Comparison of ENCODE assay signal across 9 mouse cellular contexts in the genomic region with DNA sequence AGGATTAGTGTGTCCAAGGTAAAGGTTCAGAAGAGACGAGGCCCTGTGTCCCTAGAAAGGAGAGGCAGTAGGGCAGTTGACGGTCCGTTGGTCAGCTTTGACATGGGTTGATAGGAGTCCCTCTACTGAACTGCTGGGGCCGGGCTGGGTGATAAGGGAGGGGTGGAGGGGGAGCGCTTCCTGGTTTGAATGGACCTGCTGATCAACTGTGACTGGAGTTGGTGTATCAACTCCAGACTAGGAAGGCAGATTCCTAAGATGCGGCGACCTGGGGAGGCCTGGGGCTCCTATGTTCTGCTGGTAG.
DNase-seq lines count a peak whose midpoint lies in the region; ATAC-seq lines count a peak whose summit lies in the region.
"Had no signal": no experiment of that assay in that cellular context is flagged by ENCODE, and none has a peak within 500 bp of the region (broad histone marks: within the 10 kb centered on the region; RNA-seq: fewer than 3 reads in every experiment).

No protein-coding gene starts in this region.

- no peak for DNase-seq in kidney, adult 18-20 months
- no peak for DNase-seq in embryonic facial prominence, embryonic 10.5 days (ENCODE audit: low spot score)
- no peak for DNase-seq in intestine, embryonic 14.5 days (ENCODE audit: low spot score)
- no peak for DNase-seq in embryo, embryonic 10 days (ENCODE audit: low spot score)
- DNase-seq in right cerebral cortex, postnatal 25 days, result no peak
- DNase-seq in spleen, postnatal 10 days (ENCODE audit: low spot score in 2 of 2), result no peak
- DNase-seq: lung, postnatal 36 days had no signal

- WGBS in kidney, embryonic 14.5 days, result 20% methylated on average over 7 of the region's 7 CpGs
- WGBS in embryonic facial prominence, embryonic 10.5 days, result 17% methylated on average over 7 of the region's 7 CpGs
- 41% methylated on average over 7 of the region's 7 CpGs for WGBS in intestine, embryonic 14.5 days
- 17% methylated on average over 7 of the region's 7 CpGs for WGBS in midbrain, embryonic 15.5 days

- peaks cover 74% of the 10 kb centered on the region for H3K4me1 ChIP-seq in kidney, embryonic 14.5 days (ENCODE audit: control insufficient read depth, insufficient read depth, low read length)
- peaks cover 90% of the 10 kb centered on the region for H3K4me1 ChIP-seq in embryonic facial prominence, embryonic 10.5 days
- H3K4me1 ChIP-seq in intestine, embryonic 14.5 days (replicated peaks; ENCODE audit: control insufficient read depth, insufficient read depth, low read length), result peaks cover 65% of the 10 kb centered on the region
- peaks cover 60% of the 10 kb centered on the region for H3K4me1 ChIP-seq in midbrain, embryonic 15.5 days

- 0 out of 2 replicates have a peak overlapping the region, but pooled peaks have one; percentile 82 for H3K9ac ChIP-seq in kidney, embryonic 14.5 days (ENCODE audit: low read depth, low read length)
- H3K9ac ChIP-seq in intestine, embryonic 14.5 days (ENCODE audit: low read length), result no peak overlapping the region
- peak overlapping the region; percentile 85; the same call in 1 of the 2 replicates for H3K9ac ChIP-seq in midbrain, embryonic 15.5 days

- no peak for ATAC-seq in kidney, embryonic 14.5 days (ENCODE audit: low FRiP score, low TSS enrichment)
- no peak for ATAC-seq in intestine, embryonic 14.5 days (replicated peaks; ENCODE audit: low FRiP score, low TSS enrichment, low read depth)
- no peak for ATAC-seq in midbrain, embryonic 15.5 days (replicated peaks)

- H3K4me3 ChIP-seq in kidney, embryonic 14.5 days (ENCODE audit: low read length), result no peak overlapping the region
- peak overlapping the region; percentile 72 for H3K4me3 ChIP-seq in embryonic facial prominence, embryonic 10.5 days
- H3K4me3 ChIP-seq in intestine, embryonic 14.5 days (ENCODE audit: low read depth, low read length), result no peak overlapping the region
- H3K4me3 ChIP-seq in midbrain, embryonic 15.5 days, result no peak overlapping the region

- peak overlapping the region; percentile 89 for H3K27ac ChIP-seq in kidney, embryonic 14.5 days (ENCODE audit: low read depth, low read length)
- peak overlapping the region; percentile 97 for H3K27ac ChIP-seq in embryonic facial prominence, embryonic 10.5 days (replicated peaks)
- H3K27ac ChIP-seq in intestine, embryonic 14.5 days (ENCODE audit: low read depth), result peak overlapping the region; percentile 93
- H3K27ac ChIP-seq in midbrain, embryonic 15.5 days, result peak overlapping the region; percentile 94

- H3K9me3 ChIP-seq in kidney, embryonic 14.5 days (ENCODE audit: control insufficient read depth, low read length), result no peaks in the 10 kb centered on the region
- H3K9me3 ChIP-seq in embryonic facial prominence, embryonic 10.5 days, result no peaks in the 10 kb centered on the region
- no peaks in the 10 kb centered on the region for H3K9me3 ChIP-seq in intestine, embryonic 14.5 days (ENCODE audit: control insufficient read depth, low read length)
- H3K9me3 ChIP-seq in midbrain, embryonic 15.5 days, result no peaks in the 10 kb centered on the region

- H3K36me3 ChIP-seq in kidney, embryonic 14.5 days (ENCODE audit: control insufficient read depth, insufficient read depth, low read length), result no peaks in the 10 kb centered on the region
- peaks cover 28% of the 10 kb centered on the region for H3K36me3 ChIP-seq in embryonic facial prominence, embryonic 10.5 days (replicated peaks)
- H3K36me3 ChIP-seq in intestine, embryonic 14.5 days (ENCODE audit: control insufficient read depth, insufficient read depth, low read length), result no peaks in the 10 kb centered on the region
- H3K36me3 ChIP-seq in midbrain, embryonic 15.5 days (replicated peaks), result no peaks in the 10 kb centered on the region

- H3K27me3 ChIP-seq in kidney, embryonic 14.5 days (ENCODE audit: control insufficient read depth, insufficient read depth, low read length), result no peaks in the 10 kb centered on the region
- H3K27me3 ChIP-seq in embryonic facial prominence, embryonic 10.5 days (replicated peaks; ENCODE audit: low read depth, poor library complexity, severe bottlenecking), result no peaks in the 10 kb centered on the region
- H3K27me3 ChIP-seq in intestine, embryonic 14.5 days (replicated peaks; ENCODE audit: control insufficient read depth, insufficient read depth, low read length), result no peaks in the 10 kb centered on the region
- no peaks in the 10 kb centered on the region for H3K27me3 ChIP-seq in midbrain, embryonic 15.5 days (replicated peaks)

- H3K4me2 ChIP-seq in kidney, embryonic 14.5 days (replicated peaks; ENCODE audit: low read depth, low read length), result peak overlapping the region; percentile 87
- peak overlapping the region; percentile 86; the same call in 1 of the 2 replicates for H3K4me2 ChIP-seq in intestine, embryonic 14.5 days (ENCODE audit: low read length)
- peak overlapping the region; percentile 66 for H3K4me2 ChIP-seq in midbrain, embryonic 15.5 days
